Mouse (Mus musculus): ENCODE data around the gene Olfr1426.
"Not testable (repeated sequence)": the region's sequence is repeated elsewhere in the genome, so short reads cannot be mapped to it uniquely, and the experiment has no call there.

Olfr1426 gene

GRCm38 (mm10) chr19:12091913-12092312, at the start of gene Olfr1426:
Olfr1426 (minus strand) TSS chr19:12092013.
- no peak for DNase-seq (ENCODE audit: low spot score in 2 of 2)

DNA sequence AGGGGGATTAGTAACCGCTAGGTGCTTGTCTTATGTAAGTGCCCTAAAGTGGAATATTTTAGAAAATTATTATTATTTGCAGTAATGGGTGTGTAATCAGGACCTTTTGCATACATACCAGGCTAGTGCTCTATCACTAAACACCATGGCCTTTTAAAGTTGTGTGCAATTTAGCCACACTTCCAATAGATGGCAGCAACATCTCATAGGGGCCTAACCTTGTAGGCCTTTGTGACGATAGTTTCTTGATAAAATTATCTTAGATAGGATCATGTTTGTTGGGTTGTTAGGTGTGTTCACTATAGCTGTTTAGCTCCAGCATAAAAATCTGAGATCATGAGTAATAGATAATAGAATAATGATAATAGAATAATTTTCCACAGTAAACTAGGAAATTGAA, 42.5 kb upstream of the Olfr1426 start:
- DNase-seq (ENCODE audit: low spot score in 2 of 2) = no peak

DNA sequence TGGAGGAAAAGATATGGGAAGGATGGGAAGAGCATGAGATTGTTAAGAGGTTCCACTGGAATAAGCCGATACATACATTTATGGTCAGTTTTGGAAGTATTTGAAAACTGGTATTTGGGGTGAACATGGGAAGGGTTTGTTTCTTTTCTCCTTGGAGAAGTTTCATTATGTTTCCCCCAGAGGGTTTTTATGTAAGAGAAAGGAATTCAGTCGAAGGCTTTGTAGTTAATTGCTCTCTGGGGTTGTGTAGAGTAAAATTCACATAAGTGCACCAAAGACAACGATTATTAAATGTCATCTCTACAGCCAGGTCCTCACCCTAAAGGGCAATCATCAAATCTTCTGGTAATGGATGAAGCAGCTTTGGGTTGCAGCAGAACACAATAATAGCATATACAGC, 31.3 kb upstream of the Olfr1426 start, which contains the start of gene Olfr76:
TSS of gene Olfr76 (minus strand) at position 101 of the 400 bp plus-strand sequence.
- no peak for DNase-seq (ENCODE audit: low spot score in 2 of 2)

- DNase-seq (ENCODE audit: low spot score in 2 of 2) = no peak
Observed at GRCm38 (mm10) chr19:12116464-12116863, 24.7 kb upstream of the Olfr1426 start.

DNA sequence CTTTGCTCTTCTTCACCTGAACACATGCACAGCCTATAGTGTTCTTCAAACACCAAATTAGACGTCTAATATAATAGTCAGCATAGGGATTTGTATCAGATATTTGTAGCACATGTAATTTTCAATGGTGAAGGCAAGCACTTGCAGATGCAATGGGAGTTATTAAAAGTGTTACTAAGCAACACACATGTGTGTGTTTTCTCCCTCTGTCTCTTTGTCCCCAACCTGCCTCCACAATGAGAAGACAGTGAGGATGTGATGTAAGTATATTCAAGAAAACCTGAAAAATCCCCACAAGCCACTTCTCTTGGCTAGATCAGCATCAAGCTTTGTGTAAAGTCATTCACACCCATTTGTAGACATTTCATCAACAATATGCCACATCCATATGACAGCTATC, 24.0 kb upstream of the Olfr1426 start, which contains the start of gene Olfr1428:
TSS of gene Olfr1428 (minus strand) at position 101 of the 400 bp plus-strand sequence.
- DNase-seq (ENCODE audit: low spot score in 2 of 2) = no peak

DNA sequence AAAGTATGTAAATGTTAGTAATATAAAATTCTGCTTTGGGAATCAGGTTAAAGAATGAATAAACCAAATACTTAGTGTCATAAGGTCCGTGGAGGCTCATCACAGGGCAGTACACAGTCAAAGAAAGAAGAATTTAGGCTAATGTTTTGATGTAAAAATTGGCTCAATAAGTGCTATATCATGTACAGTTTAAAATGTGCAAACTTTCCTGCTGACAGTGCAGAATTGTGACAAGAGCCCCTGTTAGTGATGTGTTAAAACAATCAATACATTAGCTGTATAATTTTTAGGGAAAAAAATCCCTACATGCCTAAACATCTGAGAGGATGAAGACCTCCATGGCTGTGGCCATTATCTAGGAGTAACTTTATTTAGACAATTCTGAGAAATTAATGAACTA, 22.0 kb upstream of the Olfr1426 start:
- DNase-seq (ENCODE audit: low spot score in 2 of 2) = no peak

DNA sequence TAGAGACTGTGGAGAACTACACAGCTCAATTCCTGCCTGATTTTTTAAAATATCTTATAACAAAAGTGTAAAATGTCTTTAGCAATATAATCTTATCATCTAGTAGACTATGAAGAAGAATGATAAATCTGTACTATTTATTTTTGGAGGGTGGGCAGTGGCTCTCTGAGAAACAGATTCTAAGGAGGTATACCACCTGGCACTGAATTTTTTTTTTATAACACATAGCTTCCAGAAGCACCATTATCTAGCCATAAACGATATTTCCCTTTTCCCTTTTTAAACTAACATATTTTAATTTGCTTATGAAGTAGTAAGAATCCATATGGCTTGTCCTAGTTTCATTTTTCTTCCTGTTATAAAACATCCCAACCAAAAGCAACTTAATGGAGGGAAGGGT, 12.7 kb upstream of the Olfr1426 start:
- DNase-seq (ENCODE audit: low spot score in 2 of 2) = no peak

GRCm38 (mm10) chr19:12103234-12103633, 11.4 kb upstream of the Olfr1426 start, which contains the start of gene Olfr1427:
Olfr1427 (minus strand) TSS chr19:12103334.
- DNase-seq (ENCODE audit: low spot score in 2 of 2) = no peak

GRCm38 (mm10) chr19:12077631-12078030, 14.2 kb downstream of the Olfr1426 start, which contains the start of gene Olfr1425:
Olfr1425 (minus strand) TSS chr19:12077731.
- DNase-seq (ENCODE audit: low spot score in 2 of 2) = not testable (repeated sequence)

DNA sequence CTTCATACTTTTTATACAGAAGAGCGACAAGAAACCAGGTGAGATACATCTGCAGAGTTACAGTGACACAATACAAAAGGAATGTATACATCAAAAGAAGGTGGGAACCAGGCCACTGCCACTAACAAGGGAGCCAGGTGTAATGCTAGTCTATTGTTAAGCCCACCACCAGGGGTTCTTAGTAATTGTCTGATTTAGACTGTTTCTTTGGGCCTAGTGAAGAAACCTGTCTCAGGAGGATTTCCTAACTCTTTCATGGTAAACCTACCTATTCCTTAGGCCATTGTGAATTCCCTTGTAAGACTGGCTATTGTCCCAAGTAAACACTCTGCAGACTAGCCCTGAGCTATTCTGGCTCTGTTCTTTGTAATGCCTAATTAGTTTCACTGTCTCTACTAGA, 22.3 kb downstream of the Olfr1426 start:
- not testable (repeated sequence) for DNase-seq (ENCODE audit: low spot score in 2 of 2)

GRCm38 (mm10) chr19:12067806-12068205, 24.0 kb downstream of the Olfr1426 start:
- DNase-seq (ENCODE audit: low spot score in 2 of 2) = not testable (repeated sequence)

DNA sequence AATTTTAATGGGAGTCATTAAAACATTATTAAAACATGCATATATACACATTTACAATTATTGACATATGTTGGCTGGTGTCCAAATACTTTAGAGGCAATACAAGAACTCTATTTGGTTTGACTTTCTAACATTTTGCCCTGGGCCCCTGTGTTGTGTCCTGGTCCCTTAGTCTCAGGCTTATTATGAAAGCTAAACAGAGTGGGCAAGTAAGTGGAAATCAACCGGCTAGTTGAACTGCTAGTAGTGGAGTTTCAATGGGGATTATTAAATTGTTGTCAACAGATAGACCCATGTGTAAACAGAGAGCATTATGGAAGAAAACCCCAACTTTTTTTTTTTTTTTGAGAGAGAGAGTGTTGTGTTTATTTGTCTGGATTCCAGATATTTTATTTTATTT, 29.2 kb downstream of the Olfr1426 start, which contains the start of gene Olfr1424:
TSS of gene Olfr1424 (minus strand) at position 101 of the 400 bp plus-strand sequence.
- not testable (repeated sequence) for DNase-seq (ENCODE audit: low spot score in 2 of 2)

DNA sequence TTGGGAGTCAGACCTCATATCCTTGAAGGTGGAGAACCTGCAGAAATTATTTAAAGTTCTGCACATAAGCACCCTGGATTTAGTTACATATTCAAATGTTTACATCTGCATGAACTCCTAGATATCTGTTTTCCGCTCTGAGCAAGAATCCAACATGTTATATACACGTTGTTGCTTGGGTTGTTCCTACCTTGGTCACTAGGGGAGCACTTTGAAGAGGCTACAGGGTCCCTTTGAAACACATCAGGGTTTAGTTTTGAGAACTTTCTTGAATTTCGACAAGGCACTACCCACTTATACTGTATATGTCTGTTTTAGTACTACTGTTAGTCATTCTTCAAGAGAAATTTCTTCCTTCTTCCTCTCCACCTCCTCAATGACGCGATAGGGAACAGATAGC, 48.6 kb downstream of the Olfr1426 start:
- no peak for DNase-seq (ENCODE audit: low spot score in 2 of 2)

GRCm38 (mm10) chr19:12041217-12041616, 50.6 kb downstream of the Olfr1426 start, which contains the start of gene Olfr1423:
Olfr1423 (minus strand) TSS chr19:12041317.
- DNase-seq (ENCODE audit: low spot score in 2 of 2) = no peak

DNA sequence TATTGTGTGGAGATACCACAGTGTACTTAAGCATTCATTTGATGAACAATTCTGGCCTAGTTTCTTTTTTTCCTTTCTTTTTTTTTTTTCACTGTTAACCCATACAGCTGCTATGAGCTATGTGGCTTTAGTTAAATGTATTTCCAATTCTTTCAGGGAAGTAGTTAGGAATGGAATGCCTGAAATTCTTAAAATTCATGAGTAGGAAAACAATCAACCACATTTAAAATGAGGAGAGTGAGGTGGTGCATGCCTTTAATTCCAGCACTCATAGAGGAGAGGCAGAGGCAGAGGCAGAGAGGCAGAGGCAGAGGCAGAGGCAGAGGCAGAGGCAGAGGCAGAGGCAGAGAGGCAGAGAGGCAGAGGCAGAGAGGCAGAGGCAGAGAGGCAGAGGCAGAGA, 54.1 kb downstream of the Olfr1426 start:
- no peak for DNase-seq (ENCODE audit: low spot score in 2 of 2)
